Mouse (Mus musculus): ENCODE results near the gene Ripor2. TPM values are rescaled to one million over a fixed set of nuclear protein-coding genes. Genes with fewer than 3 reads are reported as not detected.

Gene Ripor2
- total RNA-seq, 1 experiment from 2014 or later: 2.5 TPM

- no peak for DNase-seq
Observed at GRCm38 (mm10) chr13:24584403-24584802, 2.4 kb downstream of the Ripor2 start.

GRCm38 (mm10) chr13:24584841-24585240 lies 2.9 kb downstream of the Ripor2 start:
- no peak for DNase-seq

GRCm38 (mm10) chr13:24585369-24585768 lies 3.4 kb downstream of the Ripor2 start:
- DNase-seq: no peak

- DNase-seq: no peak
Observed at GRCm38 (mm10) chr13:24587192-24587895, 5.4 kb downstream of the Ripor2 start.

GRCm38 (mm10) chr13:24588603-24589002 lies 6.6 kb downstream of the Ripor2 start:
- no peak for DNase-seq

- DNase-seq: no peak
Observed at GRCm38 (mm10) chr13:24591737-24592136, 9.7 kb downstream of the Ripor2 start.

- DNase-seq: no peak
Observed at GRCm38 (mm10) chr13:24594303-24594702, 12.3 kb downstream of the Ripor2 start.

- no peak for DNase-seq
Observed at GRCm38 (mm10) chr13:24599631-24600041, 17.6 kb downstream of the Ripor2 start.

- no peak for DNase-seq
Observed at GRCm38 (mm10) chr13:24602978-24603377, 21.0 kb downstream of the Ripor2 start.

- DNase-seq: no peak
Observed at GRCm38 (mm10) chr13:24603591-24604009, 21.6 kb downstream of the Ripor2 start.

- DNase-seq: no peak
Observed at GRCm38 (mm10) chr13:24604096-24604495, 22.1 kb downstream of the Ripor2 start.

GRCm38 (mm10) chr13:24604761-24605591 lies 23.0 kb downstream of the Ripor2 start:
- no peak for DNase-seq

- no peak for DNase-seq
Observed at GRCm38 (mm10) chr13:24605755-24606154, 23.8 kb downstream of the Ripor2 start.

- DNase-seq: no peak
Observed at GRCm38 (mm10) chr13:24607961-24608360, 26.0 kb downstream of the Ripor2 start.

- DNase-seq: no peak
Observed at GRCm38 (mm10) chr13:24608709-24609108, 26.7 kb downstream of the Ripor2 start.

GRCm38 (mm10) chr13:24610883-24611282 lies 28.9 kb downstream of the Ripor2 start:
- no peak for DNase-seq

GRCm38 (mm10) chr13:24613031-24613430 lies 31.0 kb downstream of the Ripor2 start:
- no peak for DNase-seq

- no peak for DNase-seq
Observed at GRCm38 (mm10) chr13:24613433-24613832, 31.4 kb downstream of the Ripor2 start.

GRCm38 (mm10) chr13:24613927-24614780 lies 32.2 kb downstream of the Ripor2 start:
- no peak for DNase-seq

GRCm38 (mm10) chr13:24615921-24616565 lies 34.1 kb downstream of the Ripor2 start:
- peak; percentile 46 for DNase-seq

- DNase-seq: no peak
Observed at GRCm38 (mm10) chr13:24616645-24617044, 34.7 kb downstream of the Ripor2 start.

All from adrenal gland, postnatal 25 days (tissue).